Mouse (Mus musculus) embryo, embryonic 11.5 days (tissue): ENCODE measurements around the gene Nup85.
"Not testable (repeated sequence)": the region's sequence is repeated elsewhere in the genome, so short reads cannot be mapped to it uniquely, and the experiment has no call there.

Experiments used
- DNase-seq: peaks from one replicate; pipeline ENCODE4 v3.0.0-alpha.2; 2012; ENCODE audit warnings: low read depth, low spot score

The Nup85 gene

GRCm38 (mm10) chr11:115564064-115564809 lies at the start of gene Nup85:
Gene Nup85 (plus strand): TSS chr11:115564434.
- peak; percentile 91 for DNase-seq

DNA sequence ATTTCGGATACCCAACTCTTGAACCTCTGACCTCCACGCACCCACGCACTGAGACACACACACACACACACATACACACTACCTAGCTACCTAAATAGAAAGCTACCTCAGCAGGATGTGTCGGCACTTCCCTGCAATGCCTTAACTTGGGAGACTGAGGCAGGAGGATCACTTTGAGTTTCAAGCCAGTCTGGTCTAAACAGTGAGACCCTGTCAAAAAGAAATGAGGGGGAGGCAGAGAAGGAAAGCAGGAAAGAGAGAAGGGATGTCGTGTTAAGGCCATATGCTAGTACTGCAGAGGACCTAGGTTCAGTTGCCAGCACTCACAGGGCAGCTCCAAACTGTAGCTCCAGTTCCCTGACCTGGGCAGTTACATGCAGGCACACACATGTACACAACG lies 49.2 kb upstream of the Nup85 start:
- no peak for DNase-seq

GRCm38 (mm10) chr11:115516942-115517341 lies 47.3 kb upstream of the Nup85 start:
- DNase-seq = no peak

- no peak for DNase-seq
Measured at GRCm38 (mm10) chr11:115518693-115519092, 45.5 kb upstream of the Nup85 start.

- DNase-seq = no peak
Measured at GRCm38 (mm10) chr11:115519581-115519980, 44.7 kb upstream of the Nup85 start.

- DNase-seq = no peak
Measured at GRCm38 (mm10) chr11:115520218-115520617, 44.0 kb upstream of the Nup85 start.

DNA sequence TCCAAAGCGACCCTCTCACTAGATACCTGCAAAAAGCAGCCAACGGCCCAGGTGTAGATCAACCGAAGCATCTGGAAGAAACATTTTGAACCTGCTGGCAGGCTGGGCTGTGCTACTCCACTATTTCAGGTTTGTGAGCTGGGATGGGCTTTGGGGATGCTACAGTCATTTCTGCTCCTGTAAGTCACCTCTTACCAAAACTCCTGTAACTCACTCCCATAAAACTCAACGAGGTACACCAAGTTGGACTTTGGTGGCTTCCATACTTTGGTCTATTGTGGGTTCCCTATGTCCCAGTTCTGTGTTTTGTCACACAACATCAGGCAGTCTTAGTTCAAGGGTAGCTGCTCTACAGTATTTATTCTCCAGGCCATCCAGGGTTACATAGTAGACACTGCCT lies 43.2 kb upstream of the Nup85 start:
- no peak for DNase-seq

DNA sequence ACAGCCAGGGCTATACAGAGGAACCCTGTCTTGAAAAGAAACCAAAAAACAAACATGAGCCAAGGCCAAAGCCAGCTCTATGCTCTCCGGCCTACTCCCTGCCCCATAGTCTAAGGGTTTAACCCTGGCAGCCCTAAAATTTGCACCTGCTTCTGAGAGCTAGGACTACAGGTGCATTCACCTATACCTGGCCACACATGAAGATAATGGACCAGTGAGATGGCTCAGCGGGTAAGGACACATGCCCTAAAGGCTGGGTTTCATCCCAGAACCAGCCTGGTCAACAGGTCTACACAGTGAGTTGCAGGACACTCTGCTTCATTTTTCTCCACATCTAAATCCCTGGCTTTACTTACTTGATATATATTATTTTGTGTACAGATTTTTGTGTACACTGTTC lies 42.0 kb upstream of the Nup85 start:
- DNase-seq = no peak

GRCm38 (mm10) chr11:115522703-115523102 lies 41.5 kb upstream of the Nup85 start:
- no peak for DNase-seq

- not testable (repeated sequence) for DNase-seq
Measured at GRCm38 (mm10) chr11:115526446-115526845, 37.8 kb upstream of the Nup85 start.

DNA sequence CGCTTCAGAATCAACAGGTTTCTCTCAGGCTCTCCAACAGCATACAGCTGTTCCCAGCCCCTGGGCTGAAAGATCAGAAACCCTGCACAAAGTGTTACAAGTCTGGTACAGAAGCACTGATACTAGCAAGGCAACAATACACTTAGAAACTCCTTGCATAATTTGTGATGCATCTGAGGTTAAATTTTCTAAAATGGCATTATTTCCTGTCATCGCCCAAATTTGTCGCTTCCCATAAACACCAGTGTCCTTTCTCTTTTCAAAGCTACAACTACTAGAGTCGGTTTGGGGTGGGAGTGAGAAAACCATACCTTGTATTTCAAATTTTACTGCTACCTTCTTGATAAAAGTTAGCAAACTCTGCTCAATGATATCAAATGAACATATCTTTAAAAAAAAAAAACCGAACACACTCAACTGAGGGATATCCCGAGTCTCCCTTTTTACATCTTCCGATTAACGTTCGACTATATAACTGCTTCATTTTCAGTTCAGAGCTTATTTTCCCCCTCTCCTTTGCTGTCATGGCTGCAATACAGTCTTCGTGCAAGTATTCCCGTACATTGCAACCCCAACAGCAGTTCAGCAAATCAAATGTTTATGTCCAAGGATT lies 29.4 kb upstream of the Nup85 start:
- no peak for DNase-seq

GRCm38 (mm10) chr11:115535401-115536037 lies 28.7 kb upstream of the Nup85 start:
- DNase-seq = peak; percentile 45

- DNase-seq = peak; percentile 97
Measured at GRCm38 (mm10) chr11:115536038-115536681, 28.1 kb upstream of the Nup85 start, which contains the start of gene Sumo2. Gene Sumo2 (minus strand): TSS chr11:115536276.

GRCm38 (mm10) chr11:115536856-115537568 lies 27.2 kb upstream of the Nup85 start:
- no peak for DNase-seq

GRCm38 (mm10) chr11:115538045-115538444 lies 26.2 kb upstream of the Nup85 start:
- DNase-seq = no peak

DNA sequence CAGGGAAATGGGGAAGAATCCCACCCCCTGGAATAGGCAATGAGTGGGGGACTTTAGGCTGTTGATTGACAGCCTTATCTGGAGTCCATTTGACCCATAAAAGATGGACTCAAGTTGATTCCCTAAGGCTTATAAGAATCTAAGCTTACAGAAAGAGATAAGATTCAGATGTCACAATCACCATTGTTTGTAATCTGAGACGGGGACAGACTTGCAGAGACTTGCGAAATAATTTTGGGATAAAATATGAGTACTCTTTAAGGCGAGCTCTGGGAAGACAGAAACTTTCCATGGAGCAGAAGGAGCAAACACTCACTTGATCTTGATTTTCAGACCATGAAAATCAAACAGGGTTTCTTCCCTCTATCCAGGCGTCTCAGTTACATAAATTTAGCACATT lies 20.7 kb upstream of the Nup85 start:
- no peak for DNase-seq

DNA sequence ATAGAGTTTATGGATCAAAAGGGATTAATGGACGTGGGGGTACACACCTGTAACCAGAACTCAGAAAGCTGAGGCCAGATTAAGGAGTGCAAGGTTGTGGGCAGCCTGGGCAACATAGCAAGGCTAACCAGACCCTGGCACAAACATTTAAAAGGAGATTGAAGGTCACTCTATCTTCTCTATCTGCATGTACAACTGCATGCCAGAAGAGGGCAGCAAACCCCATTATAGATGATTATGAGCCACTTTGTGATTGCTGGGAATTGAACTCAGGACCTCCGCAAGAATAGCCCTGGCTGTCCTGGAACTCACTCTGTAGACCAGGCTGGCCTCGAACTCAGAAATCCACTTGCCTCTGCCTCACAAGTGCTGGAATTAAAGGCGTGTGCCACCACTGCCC lies 11.5 kb upstream of the Nup85 start:
- no peak for DNase-seq

- no peak for DNase-seq
Measured at GRCm38 (mm10) chr11:115555717-115556116, 8.5 kb upstream of the Nup85 start.

GRCm38 (mm10) chr11:115563406-115563805 lies 828 bp upstream of the Nup85 start:
- no peak for DNase-seq

GRCm38 (mm10) chr11:115564961-115565360 lies 727 bp downstream of the Nup85 start:
- DNase-seq = no peak

GRCm38 (mm10) chr11:115579080-115579479 lies 14.8 kb downstream of the Nup85 start:
- no peak for DNase-seq
